Mouse (Mus musculus) hindbrain, embryonic 16.5 days (tissue): ENCODE measurements around the gene Cryzl1. TPM values are rescaled to one million over a fixed set of nuclear protein-coding genes. Genes with fewer than 3 reads are reported as not detected.
"Not testable (repeated sequence)": the region's sequence is repeated elsewhere in the genome, so short reads cannot be mapped to it uniquely, and the experiment has no call there.

ENCODE experiments used
- ATAC-seq: fragments of 200-750 bp; cut with Nextera tagmentation; 2 replicates; pipeline ENCODE4 v1.8.0; 2017; ENCODE audit warnings: moderate TSS enrichment, moderate library complexity
- H3K27ac ChIP-seq: fragments of 300-500 bp; sonication (generic); 2 replicates; pipeline ENCODE4 v1.5.1; 2014; ENCODE audit warnings: low read depth, mild to moderate bottlenecking, control low read depth, low read length, moderate library complexity
- H3K27me3 ChIP-seq: fragments of 300-500 bp; sonication (generic); replicated peaks from 2 replicates; pipeline ENCODE4 v1.6.1; 2014; ENCODE audit warnings: low read length; ENCODE audit not compliant: control insufficient read depth, insufficient read depth
- H3K36me3 ChIP-seq: fragments of 300-500 bp; sonication (generic); 2 replicates; pipeline ENCODE4 v1.6.1; 2014; ENCODE audit warnings: mild to moderate bottlenecking, low read length, moderate library complexity, mixed read lengths; ENCODE audit not compliant: control insufficient read depth, insufficient read depth
- H3K4me1 ChIP-seq: fragments of 300-500 bp; sonication (generic); 2 replicates; pipeline ENCODE4 v1.6.1; 2014; ENCODE audit warnings: low read depth, low read length; ENCODE audit not compliant: control insufficient read depth, insufficient read depth
- H3K4me2 ChIP-seq: fragments of 300-500 bp; sonication (generic); 2 replicates; pipeline ENCODE4 v1.6.1; 2014; ENCODE audit warnings: mild to moderate bottlenecking, low read length, control low read depth, moderate library complexity
- H3K4me3 ChIP-seq: fragments of 300-500 bp; sonication (generic); 2 replicates; pipeline ENCODE4 v1.5.1; 2014; ENCODE audit warnings: mild to moderate bottlenecking, low read length, control low read depth, moderate library complexity
- H3K9ac ChIP-seq: fragments of 300-500 bp; sonication (generic); 2 replicates; pipeline ENCODE4 v1.6.1; 2014; ENCODE audit warnings: low read depth, mild to moderate bottlenecking, control low read depth, low read length, moderate library complexity
- H3K9me3 ChIP-seq: fragments of 300-500 bp; sonication (generic); 2 replicates; pipeline ENCODE4 v1.6.1; 2014; ENCODE audit warnings: mild to moderate bottlenecking, low read length, moderate library complexity; ENCODE audit not compliant: control insufficient read depth
- WGBS: fragments of 180-500 bp; shearing (Covaris S2); extraction: QIAGEN DNeasy Blood & Tissue Kit; methylation state at CpG from one replicate; pipeline ENCODE4 v1.1.7; 2014; 5-methylcytosine and 5-hydroxymethylcytosine counted together
- polyA plus RNA-seq: library from polyadenylated mRNA; unstranded; fragments of >200 nt; fragmentation: Nextera tagmentation; extraction: Ambion mirVana; gene quantifications from 2 replicates; pipeline ENCODE4 v1.2.1, GENCODE M21; 2015

The Cryzl1 gene
- polyA plus RNA-seq, 1 experiment from 2014 or later: 115 TPM

DNA sequence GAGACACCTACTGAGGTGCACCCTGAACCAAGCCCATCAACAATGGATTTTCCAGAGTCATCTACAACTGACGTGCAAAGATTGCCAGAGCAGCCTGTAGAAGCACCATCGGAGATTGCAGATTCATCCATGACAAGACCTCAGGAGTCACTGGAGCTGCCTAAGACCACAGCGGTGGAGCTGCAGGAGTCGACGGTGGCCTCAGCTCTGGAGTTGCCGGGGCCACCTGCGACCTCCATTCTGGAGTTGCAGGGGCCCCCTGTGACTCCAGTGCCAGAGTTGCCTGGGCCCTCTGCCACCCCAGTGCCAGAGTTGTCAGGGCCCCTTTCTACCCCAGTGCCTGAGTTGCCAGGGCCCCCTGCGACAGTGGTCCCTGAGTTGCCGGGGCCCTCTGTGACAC lies 73.5 kb downstream of the Cryzl1 start:
- Histone ChIP-seq H3K4me3 (no peak overlapping the region), H3K9me3 (no peaks in the 10 kb centered on the region), H3K9ac (no peak overlapping the region), H3K4me2 (no peak overlapping the region), H3K27ac (no peak overlapping the region), H3K27me3 (no peaks in the 10 kb centered on the region), H3K4me1 (peaks cover under 1% of the 10 kb centered on the region; the same call in 1 of the 2 replicates), H3K36me3 (peaks cover 61% of the 10 kb centered on the region)
- ATAC-seq: no peak
- WGBS: 93% methylated on average over 7 of the region's 9 CpGs

DNA sequence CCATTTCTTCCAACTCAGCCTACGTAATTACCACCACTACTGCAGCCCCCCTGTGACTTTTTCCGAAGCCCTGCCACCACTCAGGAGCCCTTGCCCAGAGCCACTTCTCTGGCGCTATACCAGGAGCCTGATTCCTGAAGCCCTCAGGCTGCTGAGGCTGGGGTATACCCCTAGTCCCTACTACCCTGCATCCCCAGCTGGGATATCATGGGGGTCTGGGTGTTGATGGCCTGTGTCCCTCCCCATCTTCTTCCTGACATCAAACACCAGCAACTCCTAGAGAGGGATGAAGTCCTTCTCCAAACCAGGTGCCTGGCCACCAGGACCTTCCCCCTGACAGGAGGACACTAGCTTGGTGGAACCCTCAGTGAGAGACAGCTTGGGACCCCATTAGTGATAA lies 76.6 kb downstream of the Cryzl1 start:
- Histone ChIP-seq H3K9ac (no peak overlapping the region), H3K4me3 (no peak overlapping the region), H3K4me2 (no peak overlapping the region), H3K27ac (no peak overlapping the region), H3K27me3 (no peaks in the 10 kb centered on the region), H3K36me3 (peaks cover 30% of the 10 kb centered on the region), H3K9me3 (no peaks in the 10 kb centered on the region), H3K4me1 (peaks cover 10% of the 10 kb centered on the region)
- ATAC-seq: no peak
- WGBS: 84% methylated on average over 3 of the region's 3 CpGs

- Histone ChIP-seq H3K27ac (no peak overlapping the region), H3K9ac (no peak overlapping the region), H3K9me3 (no peaks in the 10 kb centered on the region), H3K4me3 (no peak overlapping the region), H3K36me3 (peaks cover 8% of the 10 kb centered on the region), H3K4me1 (peaks cover 14% of the 10 kb centered on the region), H3K27me3 (no peaks in the 10 kb centered on the region), H3K4me2 (no peak overlapping the region)
- no peak for ATAC-seq
These were observed 79.0 kb downstream of the Cryzl1 start for GRCm38 (mm10) chr16:91649781-91650180.

DNA sequence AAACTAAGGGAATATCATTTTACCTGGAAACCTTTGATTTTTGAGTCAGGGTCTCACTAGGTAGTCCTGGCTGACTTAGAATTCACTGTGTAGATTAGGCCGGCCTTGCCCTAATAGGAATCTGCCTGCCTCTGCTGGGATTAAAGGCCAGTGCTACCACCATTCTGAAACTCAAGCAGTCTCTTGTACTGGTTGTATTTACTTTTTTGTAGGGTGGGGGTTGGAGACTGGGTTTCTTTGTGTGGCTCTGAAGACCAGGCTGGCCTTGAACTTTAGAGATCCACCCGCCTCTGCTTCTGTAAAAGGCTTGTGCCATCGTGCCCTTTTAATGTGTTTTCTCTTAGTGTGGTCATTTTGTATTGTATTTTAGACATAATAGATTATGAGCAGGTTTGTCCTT lies 79.5 kb downstream of the Cryzl1 start:
- Histone ChIP-seq H3K4me2 (peak overlapping the region; percentile 61), H3K4me3 (peak overlapping the region; percentile 28), H3K36me3 (peaks cover 5% of the 10 kb centered on the region), H3K9ac (no peak overlapping the region), H3K27ac (no peak overlapping the region), H3K9me3 (no peaks in the 10 kb centered on the region), H3K27me3 (no peaks in the 10 kb centered on the region), H3K4me1 (peaks cover 14% of the 10 kb centered on the region)
- WGBS: 57% methylated on average over 3 of the region's 3 CpGs
- ATAC-seq: no peak

DNA sequence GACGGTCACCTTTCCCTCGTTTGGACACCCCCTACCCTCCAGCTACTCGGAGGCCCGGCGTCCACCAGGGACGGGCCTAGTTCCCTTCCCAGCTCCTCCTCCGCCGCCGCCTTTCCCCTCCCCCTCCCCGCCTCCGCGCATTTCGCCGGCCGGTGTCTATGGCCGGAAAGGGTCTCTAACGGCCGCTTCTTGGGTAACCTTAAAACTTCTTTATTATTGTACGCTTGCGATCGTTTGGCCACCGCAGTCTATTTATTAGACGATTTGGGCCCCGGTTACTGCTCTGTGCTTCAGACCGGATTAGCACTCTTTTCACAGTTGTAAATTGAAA lies 80.6 kb downstream of the Cryzl1 start:
- 0% methylated on average over 22 of the region's 25 CpGs for WGBS
- peaks cover 5% of the 10 kb centered on the region for H3K36me3 ChIP-seq
- peak overlapping the region; percentile 65 for H3K4me2 ChIP-seq
- no peaks in the 10 kb centered on the region for H3K9me3 ChIP-seq
- peaks cover 14% of the 10 kb centered on the region for H3K4me1 ChIP-seq
- ATAC-seq: peak; percentile 28
- peak overlapping the region; percentile 81 for H3K4me3 ChIP-seq
- H3K27ac ChIP-seq: peak overlapping the region; percentile 97
- no peaks in the 10 kb centered on the region for H3K27me3 ChIP-seq
- H3K9ac ChIP-seq: peak overlapping the region; percentile 84

GRCm38 (mm10) chr16:91647461-91648219 lies 81.1 kb downstream of the Cryzl1 start, which contains the start of gene Son:
Gene Son (plus strand): TSS chr16:91647506.
- WGBS: under 1% methylated on average over 69 of the region's 70 CpGs
- peaks cover 5% of the 10 kb centered on the region for H3K36me3 ChIP-seq
- H3K27ac ChIP-seq: peak within 1 kb of the TSS; percentile 100
- H3K27me3 ChIP-seq: no peaks in the 10 kb centered on the region
- peak; percentile 97 for ATAC-seq
- peak within 1 kb of the TSS; percentile 81 for H3K4me3 ChIP-seq
- no peaks in the 10 kb centered on the region for H3K9me3 ChIP-seq
- peak within 1 kb of the TSS; percentile 84 for H3K9ac ChIP-seq
- peak within 1 kb of the TSS; percentile 80 for H3K4me2 ChIP-seq
- peaks cover 14% of the 10 kb centered on the region for H3K4me1 ChIP-seq

DNA sequence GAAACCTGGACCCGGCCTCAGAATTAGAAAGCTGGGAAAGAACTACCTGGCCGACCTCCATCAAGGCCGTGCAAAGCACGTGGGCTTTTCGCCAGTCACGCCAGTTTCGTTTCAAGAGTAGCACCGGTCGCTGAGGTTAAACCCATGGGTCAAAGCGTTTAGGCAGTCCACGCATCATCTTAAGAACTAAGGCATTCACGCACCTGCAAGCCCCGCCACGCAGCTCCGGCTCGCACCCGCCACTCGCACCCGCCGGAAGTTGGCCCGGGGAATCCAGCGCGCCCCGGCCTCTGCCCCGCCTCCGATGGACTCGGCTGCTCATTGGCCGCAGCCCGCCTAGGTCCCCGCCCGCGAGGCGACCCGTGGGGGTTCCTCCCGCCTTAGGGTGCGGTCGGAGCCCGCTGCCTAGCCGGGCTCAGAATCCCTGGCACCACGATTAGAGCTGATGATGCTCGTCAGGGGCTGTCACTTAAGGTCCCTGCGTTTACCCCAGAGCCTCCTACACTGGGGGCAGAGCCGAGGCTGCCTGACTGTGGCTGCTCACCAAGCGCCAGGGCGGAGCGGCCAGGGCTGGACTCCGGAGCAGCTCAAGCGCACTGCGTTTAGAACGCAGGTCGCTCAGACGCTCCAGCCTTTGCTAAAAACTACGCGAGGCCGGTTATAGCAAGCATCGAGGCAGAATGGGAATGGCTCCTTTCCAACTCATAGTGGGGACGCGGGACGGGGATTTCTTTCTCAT lies 81.9 kb downstream of the Cryzl1 start, which contains the start of gene Gart:
Gene Gart (minus strand): TSS at position 272 of the 739 bp plus-strand sequence.
- peak within 1 kb of the TSS; percentile 81 for H3K4me3 ChIP-seq
- peaks cover under 1% of the 10 kb centered on the region for H3K36me3 ChIP-seq
- ATAC-seq: peak; percentile 91
- H3K27ac ChIP-seq: peak within 1 kb of the TSS; percentile 100
- WGBS: under 1% methylated on average over 56 of the region's 59 CpGs
- H3K27me3 ChIP-seq: no peaks in the 10 kb centered on the region
- peak within 1 kb of the TSS; percentile 80 for H3K4me2 ChIP-seq
- H3K4me1 ChIP-seq: peaks cover 14% of the 10 kb centered on the region
- peak within 1 kb of the TSS; percentile 84 for H3K9ac ChIP-seq
- H3K9me3 ChIP-seq: no peaks in the 10 kb centered on the region

DNA sequence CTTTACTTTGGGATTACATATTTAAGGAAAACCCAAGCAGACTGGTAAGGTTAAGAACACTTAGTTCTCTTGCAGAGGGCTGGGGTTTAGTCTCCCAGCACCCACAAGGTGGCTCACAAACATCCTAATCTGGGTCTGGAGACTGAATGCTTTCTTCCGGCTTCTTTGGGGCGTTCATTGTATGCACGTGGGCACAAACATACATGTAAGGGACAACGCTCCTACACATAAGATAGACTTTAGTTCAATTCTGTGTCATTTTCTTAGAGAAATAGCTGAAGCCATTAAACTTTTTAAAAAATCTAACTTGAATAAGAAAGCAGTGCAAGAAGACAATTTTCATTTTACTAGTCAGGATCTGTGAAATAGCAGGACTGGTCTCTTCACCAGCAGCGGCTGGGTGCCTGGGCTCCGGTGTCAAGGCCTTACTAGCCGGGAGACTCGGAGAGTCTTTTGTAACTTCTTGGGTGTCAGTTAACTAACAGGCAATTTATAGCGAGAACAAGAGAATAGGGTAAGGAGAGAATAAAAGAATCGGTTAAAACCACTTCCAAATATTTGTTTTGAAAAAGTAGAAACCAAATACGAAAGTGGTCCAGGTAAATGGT lies 82.7 kb downstream of the Cryzl1 start:
- ATAC-seq: no peak

GRCm38 (mm10) chr16:91645420-91645819 lies 83.4 kb downstream of the Cryzl1 start:
- WGBS: no CpG with 5 or more reads among the region's 2 CpGs
- H3K9ac ChIP-seq, H3K4me3 ChIP-seq, H3K36me3 ChIP-seq, H3K27me3 ChIP-seq, H3K27ac ChIP-seq, ATAC-seq, H3K9me3 ChIP-seq, H3K4me2 ChIP-seq: not testable (repeated sequence)
- peaks cover 14% of the 10 kb centered on the region for H3K4me1 ChIP-seq

More for the DNA sequence above, 82.7 kb downstream of the Cryzl1 start:
- Histone ChIP-seq H3K4me3 (peak overlapping the region; percentile 81), H3K27me3 (no peaks in the 10 kb centered on the region), H3K9ac (peak overlapping the region; percentile 81), H3K36me3 (peaks cover 4% of the 10 kb centered on the region; the same call in 1 of the 2 replicates), H3K4me1 (peaks cover 14% of the 10 kb centered on the region), H3K4me2 (peak overlapping the region; percentile 80), H3K27ac (no peak overlapping the region; the same call in none of the 2 replicates), H3K9me3 (no peaks in the 10 kb centered on the region)
- WGBS: under 1% methylated on average over 11 of the region's 11 CpGs
